Mouse (Mus musculus) spleen, adult 2 months (tissue): ENCODE data around the gene Tm7sf3. TPM values are rescaled to one million over a fixed set of nuclear protein-coding genes. Genes with fewer than 3 reads are reported as not detected.

Experiments used
- DNase-seq, 2 experiments: peaks; one replicate each; pipeline versions ENCODE4 v3.0.0 to v3.0.0-alpha.2; 2012 to 2021; ENCODE audit warnings: low spot score in 2 of 2, low read depth in 1 of 2
- H3K27ac ChIP-seq: fragments of 200-500 bp; 2 replicates; pipeline ENCODE4 v1.5.1; 2012; ENCODE audit warnings: low read length, inconsistent platforms; ENCODE audit not compliant: insufficient read depth
- H3K27me3 ChIP-seq: fragments of 200-500 bp; 2 replicates; pipeline ENCODE4 v1.6.1; 2012; ENCODE audit warnings: mild to moderate bottlenecking, moderate library complexity, low read length, inconsistent platforms; ENCODE audit not compliant: control insufficient read depth, insufficient read depth
- H3K36me3 ChIP-seq: fragments of 200-500 bp; 2 replicates; pipeline ENCODE4 v1.6.1; 2012; ENCODE audit warnings: mild to moderate bottlenecking, low read length, inconsistent platforms; ENCODE audit not compliant: control insufficient read depth, insufficient read depth
- H3K4me1 ChIP-seq: fragments of 200-500 bp; 2 replicates; pipeline ENCODE4 v1.6.1; 2011; ENCODE audit warnings: inconsistent platforms; ENCODE audit not compliant: control insufficient read depth, insufficient read depth, insufficient read length
- H3K4me3 ChIP-seq: fragments of 200-500 bp; 2 replicates; pipeline ENCODE4 v1.5.1; 2011; ENCODE audit warnings: mild to moderate bottlenecking, inconsistent platforms; ENCODE audit not compliant: insufficient read depth, insufficient read length; ENCODE audit errors: extremely low read depth
- CTCF ChIP-seq: fragments of 200-500 bp; IDR thresholded peaks from 2 replicates; pipeline ENCODE4 v1.5.1; 2011; ENCODE audit warnings: mild to moderate bottlenecking, inconsistent platforms; ENCODE audit not compliant: insufficient read depth, insufficient read length, insufficient replicate concordance; ENCODE audit errors: extremely low read depth
- POLR2A ChIP-seq: fragments of 200-500 bp; IDR thresholded peaks from 2 replicates; pipeline ENCODE4 v1.6.1; 2011; ENCODE audit warnings: low read depth, low read length, inconsistent platforms
- WGBS: fragments of 180-500 bp; shearing (Covaris S2); methylation state at CpG from one replicate; pipeline ENCODE4 v1.1.7; 2018; 5-methylcytosine and 5-hydroxymethylcytosine counted together
- polyA plus RNA-seq: library from polyadenylated mRNA; depleted of rRNA; stranded (reverse); fragments of >200 nt; gene quantifications from 2 replicates; pipeline ENCODE4 v1.2.3, GENCODE M21; 2012

The Tm7sf3 gene
- polyA plus RNA-seq, 1 experiment, result 8.5 TPM

DNA sequence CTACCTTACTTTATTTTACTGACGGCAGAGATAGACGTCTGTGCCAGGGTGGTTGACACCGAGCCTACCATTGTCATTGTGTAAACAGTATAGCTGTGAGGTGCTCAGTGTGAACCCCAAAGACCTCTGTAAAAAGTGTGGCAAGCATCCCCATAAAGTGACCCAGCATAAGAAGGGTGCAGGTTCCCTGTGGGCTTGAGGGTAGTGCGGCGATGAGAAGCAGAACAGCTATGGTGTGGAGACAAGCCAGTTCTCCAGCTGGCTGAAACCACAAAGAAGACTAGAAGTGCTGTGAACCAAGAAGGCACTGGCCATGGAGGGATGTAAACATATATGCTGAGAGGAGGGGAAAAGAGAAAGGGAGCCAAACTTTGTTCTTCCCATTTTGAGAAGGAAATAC is 19.0 kb upstream of the Tm7sf3 start:
- Histone ChIP-seq H3K4me3 (no peak overlapping the region), H3K27ac (no peak overlapping the region), H3K27me3 (no peaks in the 10 kb centered on the region), H3K4me1 (no peaks in the 10 kb centered on the region), H3K36me3 (no peaks in the 10 kb centered on the region)
- no peak for TF ChIP-seq POLR2A
- TF ChIP-seq CTCF, result no peak
- no peak for DNase-seq
- WGBS, result 40% methylated on average over 5 of the region's 5 CpGs

DNA sequence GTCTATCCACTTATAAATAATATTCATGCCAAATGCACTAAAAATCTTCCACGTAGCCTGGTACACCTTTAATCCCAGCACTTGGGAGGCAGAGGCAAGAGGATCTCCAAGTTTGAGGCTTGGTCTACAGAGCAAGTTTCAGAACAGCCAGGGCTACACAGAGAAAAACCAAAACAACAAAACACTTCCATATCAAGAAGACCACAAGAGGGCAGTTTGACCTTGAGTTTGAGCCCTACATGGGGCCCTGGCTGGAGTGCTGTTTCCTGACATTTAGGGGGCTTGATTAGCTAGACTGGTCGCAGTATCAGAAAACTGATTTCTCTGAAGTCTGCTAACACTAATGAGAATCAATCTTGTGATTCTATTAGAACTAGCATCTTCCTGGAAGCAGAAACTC is 18.0 kb upstream of the Tm7sf3 start:
- Histone ChIP-seq H3K27me3 (no peaks in the 10 kb centered on the region), H3K27ac (no peak overlapping the region), H3K4me1 (no peaks in the 10 kb centered on the region), H3K4me3 (no peak overlapping the region), H3K36me3 (no peaks in the 10 kb centered on the region)
- 59% methylated on average over 2 of the region's 2 CpGs for WGBS
- no peak for TF ChIP-seq POLR2A
- TF ChIP-seq CTCF, result no peak
- DNase-seq, result no peak

- Histone ChIP-seq H3K4me3 (no peak overlapping the region), H3K27me3 (no peaks in the 10 kb centered on the region), H3K27ac (no peak overlapping the region), H3K36me3 (peaks cover 6% of the 10 kb centered on the region), H3K4me1 (no peaks in the 10 kb centered on the region)
- DNase-seq, result no peak
- TF ChIP-seq CTCF (no peak), POLR2A (no peak)
- 60% methylated on average over 3 of the region's 3 CpGs for WGBS
Measured at GRCm38 (mm10) chr6:146653197-146653596, 10.6 kb upstream of the Tm7sf3 start.

DNA sequence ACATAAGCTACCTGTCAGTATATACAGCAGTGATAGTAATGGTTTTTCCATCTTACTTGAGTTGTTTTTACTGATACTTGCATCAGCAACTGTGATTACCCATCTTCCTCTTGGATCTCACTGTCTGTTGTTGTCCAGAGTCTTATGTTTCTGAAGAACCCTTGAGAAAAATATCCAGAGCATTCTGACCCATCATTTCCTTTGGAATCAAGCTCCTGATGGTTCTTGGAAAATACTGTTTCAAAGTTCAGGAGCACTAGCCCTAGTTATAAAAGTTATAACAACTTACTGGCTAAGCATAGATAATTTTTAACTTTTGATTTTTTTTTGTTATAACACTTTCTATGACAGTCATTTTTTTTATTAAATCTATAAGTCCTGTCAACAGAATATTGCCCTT is 8.8 kb upstream of the Tm7sf3 start:
- Histone ChIP-seq H3K27ac (no peak overlapping the region), H3K27me3 (no peaks in the 10 kb centered on the region), H3K4me1 (no peaks in the 10 kb centered on the region), H3K4me3 (no peak overlapping the region), H3K36me3 (peaks cover 6% of the 10 kb centered on the region)
- DNase-seq, result no peak
- TF ChIP-seq CTCF (no peak), POLR2A (no peak)

GRCm38 (mm10) chr6:146650013-146650412 is 7.4 kb upstream of the Tm7sf3 start:
- WGBS, result 82% methylated on average over 2 of the region's 2 CpGs

GRCm38 (mm10) chr6:146643184-146643570 is 553 bp upstream of the Tm7sf3 start:
- peak overlapping the region; percentile 91 for H3K4me3 ChIP-seq
- H3K36me3 ChIP-seq, result no peaks in the 10 kb centered on the region
- H3K4me1 ChIP-seq, result peaks cover 6% of the 10 kb centered on the region
- DNase-seq, result no peak
- WGBS, result 24% methylated on average over 11 of the region's 11 CpGs
- no peak for TF ChIP-seq POLR2A
- H3K27me3 ChIP-seq, result no peaks in the 10 kb centered on the region
- no peak overlapping the region for H3K27ac ChIP-seq

More at GRCm38 (mm10) chr6:146650013-146650412, 7.4 kb upstream of the Tm7sf3 start:
- Histone ChIP-seq H3K4me3 (no peak overlapping the region), H3K27ac (no peak overlapping the region), H3K36me3 (peaks cover 6% of the 10 kb centered on the region), H3K27me3 (no peaks in the 10 kb centered on the region), H3K4me1 (no peaks in the 10 kb centered on the region)
- TF ChIP-seq POLR2A, result no peak
- no peak for TF ChIP-seq CTCF
- no peak for DNase-seq

GRCm38 (mm10) chr6:146641621-146642210 is 908 bp downstream of the Tm7sf3 start:
- no peaks in the 10 kb centered on the region for H3K27me3 ChIP-seq
- H3K36me3 ChIP-seq, result no peaks in the 10 kb centered on the region
- 55% methylated on average over 11 of the region's 11 CpGs for WGBS
- peaks cover 6% of the 10 kb centered on the region for H3K4me1 ChIP-seq
- peak overlapping the region; percentile 50 for H3K27ac ChIP-seq
- DNase-seq, result no peak
- no peak for TF ChIP-seq POLR2A
- no peak for TF ChIP-seq CTCF
- peak overlapping the region; percentile 49; the same call in 1 of the 2 replicates for H3K4me3 ChIP-seq

DNA sequence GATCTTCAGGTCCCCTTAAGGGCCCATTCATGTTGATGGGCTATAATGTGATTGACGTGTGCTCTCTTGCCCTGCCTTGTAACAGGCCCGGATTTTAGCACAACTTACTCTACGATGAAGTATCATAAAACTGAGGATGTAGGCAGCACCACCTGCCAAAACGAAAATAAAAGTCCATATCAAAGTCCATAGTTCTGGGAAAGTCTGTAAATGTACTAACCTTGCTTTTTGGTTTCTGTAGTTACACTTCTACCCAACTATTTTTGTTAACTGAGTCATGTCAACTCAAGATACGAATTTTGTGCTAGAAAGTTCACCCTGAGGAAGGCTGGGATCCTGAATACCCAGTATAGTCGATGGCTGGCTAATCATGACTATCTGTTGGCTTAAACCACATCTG is 1.6 kb downstream of the Tm7sf3 start:
- Histone ChIP-seq H3K27ac (no peak overlapping the region), H3K36me3 (no peaks in the 10 kb centered on the region), H3K4me1 (peaks cover 6% of the 10 kb centered on the region), H3K27me3 (no peaks in the 10 kb centered on the region), H3K4me3 (no peak overlapping the region)
- DNase-seq, result no peak
- 70% methylated on average over 6 of the region's 6 CpGs for WGBS
- TF ChIP-seq CTCF (no peak), POLR2A (no peak)
